ENCODE assay signal across 9 mouse cellular contexts in the genomic region with DNA sequence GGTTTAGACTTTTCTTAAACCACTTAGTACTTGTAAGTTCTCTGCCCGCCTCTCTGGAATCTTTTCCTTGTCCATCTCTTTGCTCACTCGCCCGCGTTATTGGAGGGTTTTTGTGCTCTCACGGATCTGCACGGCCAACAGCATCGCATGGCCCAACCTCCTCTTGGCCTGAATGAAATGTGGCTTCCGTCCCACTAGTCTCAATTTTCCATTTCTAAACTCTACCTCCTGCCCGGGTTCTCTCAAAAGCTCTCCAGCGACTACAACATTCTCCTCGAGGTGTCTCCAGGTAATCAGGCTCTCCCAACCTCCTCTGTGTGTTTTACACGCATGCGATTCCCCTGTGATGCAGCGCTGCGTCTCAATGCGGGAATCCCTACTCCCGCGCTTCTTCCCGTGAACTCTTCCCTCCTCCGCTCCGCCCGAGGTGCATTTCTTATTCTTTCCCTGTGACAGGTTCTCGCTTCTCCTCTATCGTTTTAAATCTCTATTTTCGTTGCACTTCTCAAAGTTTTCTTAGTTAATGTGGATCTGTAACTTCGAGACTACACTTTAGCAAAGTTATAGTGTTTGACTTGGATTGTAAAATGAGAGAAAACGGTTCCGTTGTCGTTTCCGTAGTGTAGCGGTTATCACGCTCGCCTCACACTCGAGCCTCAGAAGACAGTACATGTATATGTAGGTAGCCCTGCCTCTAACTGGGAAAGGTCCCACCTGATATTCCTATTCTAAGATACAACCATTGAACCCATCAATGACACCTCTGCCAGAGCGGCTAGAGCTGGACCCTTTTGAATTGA. TPM values are rescaled to one million over a fixed set of nuclear protein-coding genes. Genes with fewer than 3 reads are reported as not detected.
A peak's percentile ranks its signal among the peaks of the same experiment; 100 is the strongest.
DNase-seq lines count a peak whose midpoint lies in the region; ATAC-seq and TF ChIP-seq lines count a peak whose summit lies in the region.
"Had no signal": no experiment of that assay in that cellular context is flagged by ENCODE, and none has a peak within 500 bp of the region (broad histone marks: within the 10 kb centered on the region; RNA-seq: fewer than 3 reads in every experiment).

No protein-coding gene starts in this region.

- no peaks in the 10 kb centered on the region for H3K36me3 ChIP-seq in hindbrain, embryonic 16.5 days (ENCODE audit: control insufficient read depth, insufficient read depth, low read length)
- no peaks in the 10 kb centered on the region for H3K36me3 ChIP-seq in midbrain, postnatal 0 days (ENCODE audit: insufficient read depth, low read length)

- peak overlapping the region; percentile 79 for H3K4me2 ChIP-seq in hindbrain, embryonic 16.5 days (ENCODE audit: low read length)
- H3K4me2 ChIP-seq in midbrain, postnatal 0 days (ENCODE audit: low read depth, low read length, poor library complexity, severe bottlenecking), result peak overlapping the region; percentile 69

- no peaks in the 10 kb centered on the region; the same call in 1 of the 2 replicates for H3K27me3 ChIP-seq in cerebellum, adult 2 months (ENCODE audit: control insufficient read depth, insufficient read depth, low read length)
- H3K27me3 ChIP-seq in hindbrain, embryonic 16.5 days (replicated peaks; ENCODE audit: control insufficient read depth, insufficient read depth, low read length), result peaks cover 18% of the 10 kb centered on the region
- H3K27me3 ChIP-seq in midbrain, postnatal 0 days (ENCODE audit: insufficient read depth, low read length), result peaks cover 11% of the 10 kb centered on the region; the same call in 1 of the 2 replicates

- H3K9me3 ChIP-seq in hindbrain, embryonic 16.5 days (ENCODE audit: control insufficient read depth, low read length), result no peaks in the 10 kb centered on the region
- H3K9me3 ChIP-seq in midbrain, postnatal 0 days (ENCODE audit: low read length), result no peaks in the 10 kb centered on the region

- H3K4me1 ChIP-seq in cerebellum, adult 2 months (ENCODE audit: control insufficient read depth, insufficient read depth, low read length), result no peaks in the 10 kb centered on the region
- peaks cover 9% of the 10 kb centered on the region for H3K4me1 ChIP-seq in hindbrain, embryonic 16.5 days (ENCODE audit: control insufficient read depth, insufficient read depth, low read depth, low read length)
- H3K4me1 ChIP-seq in midbrain, postnatal 0 days (ENCODE audit: insufficient read depth, low read length), result no peaks in the 10 kb centered on the region

- peak in 1 of 2 experiments; percentile 25 for DNase-seq in cerebellum, adult 2 months
- DNase-seq in cerebellum, postnatal 4 days (ENCODE audit: low spot score in 2 of 2), result no peak
- DNase-seq in right cerebral cortex, adult 2 months (ENCODE audit: low spot score in 2 of 2), result peak; percentile 38
- DNase-seq in right cerebral cortex, adult 18-20 months, result no peak
- peak; percentile 22 for DNase-seq in midbrain, postnatal 0 days (ENCODE audit: low spot score)
- DNase-seq in T-cell, adult 2 months (ENCODE audit: low spot score), result no peak
- no peak for DNase-seq in kidney, postnatal 10 days

- WGBS in cerebellum, adult 2 months, result under 1% methylated on average over 35 of the region's 35 CpGs
- under 1% methylated on average over 35 of the region's 35 CpGs for WGBS in hindbrain, embryonic 16.5 days
- WGBS in midbrain, postnatal 0 days, result under 1% methylated on average over 35 of the region's 35 CpGs

- H3K27ac ChIP-seq in cerebellum, adult 2 months (ENCODE audit: insufficient read depth, low read length), result no peak overlapping the region
- H3K27ac ChIP-seq in hindbrain, embryonic 16.5 days (ENCODE audit: low read depth, low read length), result no peak overlapping the region
- H3K27ac ChIP-seq in midbrain, postnatal 0 days (ENCODE audit: low read depth, low read length), result no peak overlapping the region

- TF ChIP-seq POLR2A in cerebellum, adult 2 months (IDR thresholded peaks at IDR 0.05; ENCODE audit: borderline replicate concordance, insufficient read depth, low read length), result no peak

- peak overlapping the region; percentile 35 for H3K9ac ChIP-seq in hindbrain, embryonic 16.5 days (ENCODE audit: low read depth, low read length)
- 0 out of 2 replicates have a peak overlapping the region, but pooled peaks have one; percentile 24 for H3K9ac ChIP-seq in midbrain, postnatal 0 days (replicated peaks; ENCODE audit: low read length, poor library complexity, severe bottlenecking)

- no peak for ATAC-seq in hindbrain, embryonic 16.5 days
- peak; percentile 31 for ATAC-seq in midbrain, postnatal 0 days (ENCODE audit: low FRiP score)

- TF ChIP-seq CTCF in cerebellum, adult 2 months (IDR thresholded peaks at IDR 0.05; ENCODE audit: borderline replicate concordance, insufficient read depth, low read depth, low read length), result no peak
- no peak for TF ChIP-seq CTCF in midbrain, postnatal 0 days (IDR thresholded peaks at IDR 0.05)

- H3K4me3 ChIP-seq in cerebellum, adult 2 months (replicated peaks; ENCODE audit: insufficient read depth, low read depth, low read length), result peak overlapping the region; percentile 55
- peak overlapping the region; percentile 48 for H3K4me3 ChIP-seq in hindbrain, embryonic 16.5 days (ENCODE audit: low read length)
- peak overlapping the region; percentile 41 for H3K4me3 ChIP-seq in midbrain, postnatal 0 days (ENCODE audit: low read depth, low read length)

RNA-seq across cellular contexts. Expression of a gene that starts 39.2 kb away (rescaled TPM):
- polyA plus RNA-seq in cerebellum, adult 2 months (2012; rRNA removed), result not detected in 2 replicates
- not detected in 2 replicates for polyA plus RNA-seq in hindbrain, embryonic 16.5 days (2015; fragmentation: Nextera tagmentation; extraction: Ambion mirVana)
- not detected in 2 replicates for total RNA-seq in midbrain, postnatal 0 days (2014; rRNA removed)
- polyA plus RNA-seq in midbrain, postnatal 0 days (2015; fragmentation: Nextera tagmentation; extraction: Ambion mirVana), result not detected in 2 replicates
- polyA plus RNA-seq: large intestine, adult 2 months had no signal

RNA-seq across cellular contexts. Expression of a gene that starts 50.4 kb away (rescaled TPM):
- not detected in 2 replicates for polyA plus RNA-seq in cerebellum, adult 2 months (2012; rRNA removed)
- not detected in 2 replicates for polyA plus RNA-seq in hindbrain, embryonic 16.5 days (2015; fragmentation: Nextera tagmentation; extraction: Ambion mirVana)
- not detected in 2 replicates for total RNA-seq in midbrain, postnatal 0 days (2014; rRNA removed)
- polyA plus RNA-seq in midbrain, postnatal 0 days (2015; fragmentation: Nextera tagmentation; extraction: Ambion mirVana), result not detected in 2 replicates
- polyA plus RNA-seq: large intestine, adult 2 months had no signal

Comparison
In these comparisons a context has a peak if more than half of its experiments do, and no peak if none do; other contexts are left out.
1. DNase-seq: peak in right cerebral cortex, adult 2 months (2 of 2) and midbrain, postnatal 0 days (single experiment); none in cerebellum, postnatal 4 days (0 of 2), right cerebral cortex, adult 18-20 months (single experiment), T-cell, adult 2 months (single experiment) and kidney, postnatal 10 days (single experiment).
2. Peak in every context shown above with its lines, with median percentiles within 50 percentile points of each other: H3K4me3 ChIP-seq.